Mouse (Mus musculus) urinary bladder, postnatal 25 days (tissue): ENCODE results near the gene Tmem266.

Source experiments
- DNase-seq: peaks from one replicate; pipeline ENCODE4 v3.0.0; 2022; ENCODE audit warnings: low spot score

Tmem266 gene

GRCm38 (mm10) chr9:55332476-55332875 is 5.8 kb downstream of the Tmem266 start:
- DNase-seq = no peak

- DNase-seq = peak; percentile 18
Observed at GRCm38 (mm10) chr9:55332949-55333348, 6.2 kb downstream of the Tmem266 start.

- no peak for DNase-seq
Observed at GRCm38 (mm10) chr9:55344165-55344564, 17.5 kb downstream of the Tmem266 start.

GRCm38 (mm10) chr9:55345332-55345731 is 18.6 kb downstream of the Tmem266 start:
- DNase-seq = no peak

GRCm38 (mm10) chr9:55348664-55349063 is 22.0 kb downstream of the Tmem266 start:
- no peak for DNase-seq

GRCm38 (mm10) chr9:55354686-55355085 is 28.0 kb downstream of the Tmem266 start:
- DNase-seq = no peak

GRCm38 (mm10) chr9:55355270-55355834 is 28.6 kb downstream of the Tmem266 start:
- no peak for DNase-seq

- DNase-seq = no peak
Observed at GRCm38 (mm10) chr9:55357164-55357563, 30.5 kb downstream of the Tmem266 start.

- no peak for DNase-seq
Observed at GRCm38 (mm10) chr9:55360372-55360771, 33.7 kb downstream of the Tmem266 start.

- no peak for DNase-seq
Observed at GRCm38 (mm10) chr9:55360861-55361260, 34.1 kb downstream of the Tmem266 start.

- DNase-seq = peak; percentile 22
Observed at GRCm38 (mm10) chr9:55361969-55362368, 35.3 kb downstream of the Tmem266 start.

- no peak for DNase-seq
Observed at GRCm38 (mm10) chr9:55363707-55364106, 37.0 kb downstream of the Tmem266 start.

GRCm38 (mm10) chr9:55368011-55368410 is 41.3 kb downstream of the Tmem266 start:
- no peak for DNase-seq

- no peak for DNase-seq
Observed at GRCm38 (mm10) chr9:55371908-55372307, 45.2 kb downstream of the Tmem266 start.

GRCm38 (mm10) chr9:55377603-55378250 is 51.0 kb downstream of the Tmem266 start:
- DNase-seq = no peak

- DNase-seq = no peak
Observed at GRCm38 (mm10) chr9:55381456-55381855, 54.7 kb downstream of the Tmem266 start.

GRCm38 (mm10) chr9:55382441-55382840 is 55.7 kb downstream of the Tmem266 start:
- DNase-seq = peak; percentile 44

GRCm38 (mm10) chr9:55386117-55386516 is 59.4 kb downstream of the Tmem266 start:
- no peak for DNase-seq

- DNase-seq = no peak
Observed at GRCm38 (mm10) chr9:55387862-55388505, 61.3 kb downstream of the Tmem266 start.

- DNase-seq = peak; percentile 74
Observed at GRCm38 (mm10) chr9:55391909-55392658, 65.4 kb downstream of the Tmem266 start.

GRCm38 (mm10) chr9:55395650-55396049 is 68.9 kb downstream of the Tmem266 start:
- no peak for DNase-seq

- DNase-seq = no peak
Observed at GRCm38 (mm10) chr9:55398985-55399554, 72.4 kb downstream of the Tmem266 start.
